Mouse (Mus musculus): ENCODE data around the gene Map2k1. TPM values are rescaled to one million over a fixed set of nuclear protein-coding genes. Genes with fewer than 3 reads are reported as not detected.
"Not testable (repeated sequence)": the region's sequence is repeated elsewhere in the genome, so short reads cannot be mapped to it uniquely, and the experiment has no call there.

The Map2k1 gene
- total RNA-seq (2021): 100 to 1,000 TPM; 286 to 290 TPM

DNA sequence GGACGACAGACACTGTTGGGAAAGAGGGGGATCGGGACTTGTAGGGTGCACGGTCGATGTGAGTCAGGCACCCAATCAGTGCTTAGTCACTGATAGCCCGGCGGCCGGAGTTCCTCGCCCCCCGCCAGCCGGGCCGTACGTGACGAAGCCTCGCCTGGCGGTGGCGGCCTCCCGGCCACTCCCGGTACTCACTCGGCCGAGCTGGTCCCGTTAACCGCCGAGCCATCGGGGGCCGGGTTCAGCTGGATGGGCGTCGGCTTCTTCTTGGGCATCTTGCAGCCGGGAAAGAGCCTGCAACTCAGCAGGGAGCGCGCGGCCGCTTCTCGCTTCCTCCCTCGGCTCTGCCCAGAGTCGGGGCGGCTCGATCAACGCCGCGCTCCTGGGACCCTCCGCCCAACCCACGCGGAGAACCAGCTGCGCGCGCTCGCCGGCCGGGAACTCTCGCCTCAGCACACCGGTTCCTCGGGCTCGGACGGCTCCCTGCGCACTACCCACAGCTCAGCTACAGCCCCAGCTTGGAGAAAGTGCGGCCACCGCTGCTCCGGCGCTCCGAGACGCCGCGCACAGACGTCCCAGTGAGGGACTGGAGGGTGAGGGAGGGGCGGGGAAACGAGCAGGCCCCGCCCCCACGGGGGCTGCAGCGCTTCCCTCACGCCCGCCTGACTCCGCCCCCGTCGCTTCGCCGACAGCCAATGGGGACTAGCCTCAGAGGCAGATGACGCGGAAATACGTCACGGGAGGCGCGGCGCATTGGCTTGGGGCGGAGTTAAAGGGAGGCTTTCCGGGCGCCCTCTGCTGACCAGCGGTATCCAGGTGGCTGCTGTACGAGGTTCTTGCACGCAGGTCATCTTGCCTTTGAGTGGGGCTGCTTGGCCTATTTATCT, at the start of gene Map2k1:
Gene Map2k1, minus strand, starts transcription at position 611 of the 884 bp plus-strand sequence.
- peak; percentile 99 to 100 for DNase-seq (ENCODE audit: low spot score in 2 of 2)
- intact Hi-C loops (cut with DNase I): loop anchor here (1.0 to 2.0 kb wide), 2 partner anchors 30 to 74 kb away; partner anchors contain the start of gene Snapc5

DNA sequence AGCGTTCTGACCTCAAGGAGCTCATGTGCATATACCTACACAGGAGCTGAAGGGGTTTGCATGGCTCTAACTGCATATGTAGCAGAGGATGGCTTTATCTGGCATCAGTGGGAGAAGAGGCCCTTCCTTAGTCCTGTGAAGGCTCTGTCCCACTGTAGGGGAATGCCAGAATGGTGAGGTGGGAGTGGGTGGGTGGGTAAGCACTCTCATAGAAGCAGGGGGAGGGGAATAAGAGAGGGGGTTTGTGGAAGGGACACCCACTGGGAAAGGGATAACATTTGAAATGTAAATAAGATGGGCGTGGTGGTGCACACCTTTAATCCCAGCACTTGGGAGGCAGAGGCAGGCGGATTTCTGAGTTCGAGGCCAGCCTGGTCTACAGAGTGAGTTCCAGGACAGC, 49.7 kb upstream of the Map2k1 start:
- intact Hi-C loops (cut with DNase I); DNase-seq (ENCODE audit: low spot score in 2 of 2): not testable (repeated sequence)

DNA sequence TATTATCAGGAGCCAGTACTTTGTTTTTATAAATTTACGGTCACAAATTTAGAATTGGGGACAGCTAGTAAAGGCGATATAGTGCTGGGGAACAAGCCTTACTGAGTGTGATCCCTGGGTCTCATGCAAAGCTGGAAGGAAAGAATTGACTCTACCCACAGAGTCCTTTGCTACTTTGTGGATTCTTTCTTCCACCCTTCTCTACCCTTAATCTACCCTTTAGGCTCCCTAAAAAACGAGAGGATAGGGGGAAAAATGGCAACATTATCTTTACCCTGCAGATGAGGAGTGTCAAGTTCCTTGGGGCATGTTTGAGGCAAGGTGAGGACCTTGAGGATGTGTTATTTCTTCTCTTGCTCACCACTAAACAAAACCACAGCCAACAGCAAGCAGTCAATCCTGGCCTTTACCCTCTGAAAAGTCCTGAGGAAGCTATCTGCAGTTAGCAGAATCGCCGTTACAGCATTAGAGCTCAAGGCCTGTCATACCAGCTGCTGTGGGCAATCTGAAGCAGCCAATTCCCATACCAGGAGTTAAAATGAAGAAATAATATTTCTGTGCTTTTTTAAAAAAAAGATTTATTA, 29.1 kb upstream of the Map2k1 start:
- DNase-seq (ENCODE audit: low spot score in 2 of 2): no peak
- intact Hi-C loops (cut with DNase I): loop anchor here (5.0 kb wide), 1 partner anchor 680 kb away; the partner anchor contains the start of gene Ints14

DNA sequence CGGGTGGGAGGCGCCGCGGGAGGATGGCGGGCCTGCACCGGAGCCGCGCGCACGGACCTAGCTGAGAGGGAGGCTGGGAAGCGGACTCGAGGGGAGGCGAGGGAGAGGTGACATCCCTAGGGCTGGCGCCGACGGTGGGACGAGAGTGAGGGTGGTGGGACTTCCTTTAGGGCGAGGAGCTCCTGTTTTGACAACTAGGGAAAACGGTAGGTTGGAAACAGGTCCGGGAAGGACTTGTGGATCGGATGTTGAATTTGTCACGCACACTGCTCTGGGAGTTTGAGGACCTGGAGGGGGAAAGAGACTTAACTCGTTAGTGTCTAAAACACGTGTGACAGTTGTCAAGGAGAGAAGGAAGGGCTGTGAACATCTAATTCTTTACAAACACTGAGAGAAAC, 28.3 kb upstream of the Map2k1 start:
- DNase-seq (ENCODE audit: low spot score in 2 of 2): no peak
- intact Hi-C loops (cut with DNase I): loop anchor here (5.0 kb wide), 1 partner anchor 681 kb away; the partner anchor contains the start of gene Ints14

DNA sequence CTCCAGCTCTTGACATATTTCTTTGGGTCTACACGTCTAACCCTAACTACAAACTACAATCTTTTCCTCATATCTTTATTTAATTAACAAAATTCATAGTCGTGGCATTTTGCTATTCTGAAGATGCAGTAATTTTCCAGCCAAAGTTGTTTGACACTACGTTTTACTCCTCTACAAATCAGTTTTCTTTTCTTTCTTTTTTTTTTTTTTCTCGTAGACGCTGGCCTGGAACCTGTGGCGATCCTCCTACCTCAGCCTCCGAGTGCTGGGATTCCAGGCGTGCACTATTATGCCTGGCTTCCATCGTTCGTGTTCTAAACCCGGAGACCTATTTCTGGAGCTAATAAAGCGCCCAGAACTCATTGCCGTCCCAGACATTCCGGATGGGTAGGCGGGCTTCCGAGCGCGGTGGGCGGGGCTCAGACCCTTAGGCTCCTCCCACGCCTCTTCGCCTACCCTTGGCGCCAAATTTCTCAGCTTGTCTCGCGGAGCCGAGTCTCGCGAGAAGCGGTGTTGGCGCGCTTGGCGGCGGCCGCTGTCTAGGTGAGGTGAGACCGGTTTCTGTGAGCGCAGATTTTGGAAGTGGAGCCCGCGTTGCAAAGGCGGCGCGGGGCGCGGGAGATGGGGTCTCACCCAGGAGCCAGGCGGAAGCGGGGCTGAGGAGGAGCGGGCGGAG, 27.8 kb upstream of the Map2k1 start, which contains the start of gene Tipin:
Gene Tipin, plus strand, starts transcription at position 477 of the 676 bp plus-strand sequence.
- intact Hi-C loops (cut with DNase I): loop anchor here (5.0 kb wide), 1 partner anchor 681 kb away; the partner anchor contains the start of gene Ints14
- peak; percentile 93 to 95 for DNase-seq (ENCODE audit: low spot score in 2 of 2)

DNA sequence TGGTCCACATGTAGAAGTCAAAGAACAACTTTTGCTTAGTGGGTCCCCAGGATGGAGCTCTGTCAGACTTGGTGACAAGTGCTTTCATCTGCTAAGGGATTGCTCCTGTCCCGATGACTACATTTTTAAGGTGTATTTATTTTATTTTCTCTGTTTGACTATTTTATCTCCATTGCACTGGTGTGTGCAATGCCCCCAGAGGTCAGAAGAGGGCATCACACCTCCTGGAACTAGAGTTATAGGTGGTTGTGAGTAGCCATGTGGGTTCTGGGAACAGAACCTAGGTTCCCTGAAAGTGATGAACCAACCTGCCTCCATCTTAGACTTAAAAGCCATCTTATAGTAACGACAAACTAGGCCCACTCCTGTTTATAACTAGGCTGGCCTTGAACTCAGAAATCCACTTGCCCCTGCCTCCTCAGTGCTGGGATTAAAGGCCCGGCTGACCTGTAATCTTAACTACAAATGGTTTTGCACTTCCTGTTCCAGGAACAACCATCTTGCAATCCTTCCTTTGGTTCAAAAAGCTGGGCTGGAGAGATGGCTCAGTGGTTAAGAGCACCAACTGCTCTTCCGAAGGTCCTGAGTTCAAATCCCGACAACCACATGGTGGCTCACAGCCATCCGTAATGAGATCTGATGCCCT, 25.4 kb upstream of the Map2k1 start:
- intact Hi-C loops (cut with DNase I): no loop called here
- DNase-seq (ENCODE audit: low spot score in 2 of 2): no peak

DNA sequence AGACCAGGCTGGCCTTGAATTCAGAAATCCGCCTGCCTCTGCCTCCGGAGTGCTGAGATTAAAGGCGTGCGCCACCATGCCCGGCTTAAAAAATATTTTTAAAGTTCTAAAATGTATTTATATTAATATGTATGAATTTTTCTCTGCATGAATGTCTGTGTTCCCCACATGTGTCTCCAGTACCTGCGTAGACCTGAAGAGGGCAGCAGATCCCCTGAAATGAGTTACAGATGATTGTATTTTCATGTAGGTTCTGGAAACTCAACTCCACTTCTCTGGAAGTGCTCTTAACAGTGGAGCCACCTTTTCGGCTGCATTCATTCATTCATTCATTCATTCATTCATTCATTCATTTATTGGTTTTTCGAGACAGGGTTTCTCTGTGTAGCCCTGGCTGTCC, 24.3 kb upstream of the Map2k1 start:
- intact Hi-C loops (cut with DNase I): no loop called here
- peak; percentile 47 to 61 for DNase-seq (ENCODE audit: low spot score in 2 of 2)

DNA sequence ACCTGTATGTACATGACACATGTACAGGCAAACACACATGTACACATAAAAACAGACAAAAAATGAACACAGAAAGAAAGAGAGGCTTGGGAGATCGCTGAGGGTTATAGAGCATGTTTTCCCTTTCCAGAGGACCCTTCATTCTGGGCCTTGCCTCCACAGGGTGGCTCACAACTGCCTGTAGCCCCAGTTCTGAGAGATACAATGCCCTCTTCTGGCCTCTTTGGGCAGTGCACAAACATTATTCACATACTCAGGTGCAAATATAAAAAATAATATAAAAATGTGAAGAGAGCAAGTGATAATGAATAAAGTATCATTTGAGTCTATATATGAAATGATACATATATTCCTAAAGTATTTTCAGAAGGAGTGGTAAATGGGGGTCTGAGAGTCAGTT, 21.5 kb upstream of the Map2k1 start:
- DNase-seq (ENCODE audit: low spot score in 2 of 2): no peak
- intact Hi-C loops (cut with DNase I): loop anchor here (5.0 kb wide), 1 partner anchor 98 kb away; the partner anchor contains the start of gene Snapc5

DNA sequence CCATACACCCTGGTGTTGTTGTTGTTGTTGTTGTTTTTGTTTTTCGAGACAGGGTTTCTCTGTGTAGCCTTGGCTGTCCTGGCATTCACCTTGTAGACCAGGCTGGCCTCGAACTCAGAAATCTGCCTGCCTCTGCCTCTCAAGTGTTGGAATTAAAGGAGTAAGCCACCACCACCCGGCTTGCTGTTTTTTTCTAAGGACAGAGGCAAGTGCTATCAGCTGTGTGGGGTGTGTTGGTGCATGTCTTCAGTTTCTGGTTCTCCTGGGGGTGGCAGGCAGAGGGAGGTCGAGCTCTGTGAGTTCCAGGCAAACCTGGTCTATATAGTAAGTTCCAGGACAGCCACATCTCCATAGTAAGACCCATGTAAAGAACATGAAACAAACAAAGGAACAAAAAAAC, 20.9 kb upstream of the Map2k1 start:
- DNase-seq (ENCODE audit: low spot score in 2 of 2): no peak
- intact Hi-C loops (cut with DNase I): loop anchor here (5.0 kb wide), 1 partner anchor 97 kb away; the partner anchor contains the start of gene Snapc5

DNA sequence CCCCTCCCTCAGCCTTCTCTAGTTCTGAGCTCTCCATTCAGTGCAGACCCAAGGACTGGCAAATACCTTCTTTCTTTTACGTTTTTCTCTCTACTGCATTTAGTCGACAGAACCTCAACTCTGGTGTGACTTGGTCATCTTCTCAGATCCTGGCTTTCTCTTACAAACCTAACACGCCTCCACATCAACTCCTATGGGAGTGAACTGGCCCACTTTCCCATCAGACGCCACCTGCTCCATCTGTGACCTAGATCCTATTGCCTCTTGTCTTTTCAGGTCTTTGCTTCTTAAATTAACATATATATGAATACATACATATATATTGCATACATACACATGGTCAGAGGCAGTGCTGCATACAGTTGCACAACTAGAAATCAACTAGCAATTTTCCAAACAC, 20.3 kb upstream of the Map2k1 start:
- intact Hi-C loops (cut with DNase I): loop anchor here (2.0 to 5.0 kb wide), 2 partner anchors 96 to 135 kb away; partner anchors contain the start of gene Snapc5
- peak in 1 of 2 experiments; percentile 80 for DNase-seq (ENCODE audit: low spot score in 2 of 2)

DNA sequence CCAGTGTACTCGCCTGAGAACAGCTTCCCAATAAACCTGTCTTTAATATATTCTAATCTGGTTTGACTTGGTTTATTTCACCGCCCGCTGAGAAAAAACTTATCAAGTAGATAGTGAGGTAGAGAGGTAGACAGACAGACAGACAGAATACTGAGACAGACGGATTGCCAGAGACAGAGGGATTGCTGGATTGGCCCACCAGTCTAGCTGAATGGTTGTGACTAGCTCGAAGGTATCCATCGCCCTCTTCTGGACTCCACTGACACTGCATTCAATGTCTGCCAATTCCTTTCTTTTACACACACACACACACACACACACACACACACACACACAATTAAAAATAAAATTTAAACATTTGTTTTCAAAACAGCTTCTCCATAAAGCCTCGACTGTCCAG, 19.2 kb upstream of the Map2k1 start:
- DNase-seq (ENCODE audit: low spot score in 2 of 2): peak; percentile 61 to 76
- intact Hi-C loops (cut with DNase I): loop anchor here (2.0 to 5.0 kb wide), 2 partner anchors 95 to 134 kb away; partner anchors contain the start of gene Snapc5

DNA sequence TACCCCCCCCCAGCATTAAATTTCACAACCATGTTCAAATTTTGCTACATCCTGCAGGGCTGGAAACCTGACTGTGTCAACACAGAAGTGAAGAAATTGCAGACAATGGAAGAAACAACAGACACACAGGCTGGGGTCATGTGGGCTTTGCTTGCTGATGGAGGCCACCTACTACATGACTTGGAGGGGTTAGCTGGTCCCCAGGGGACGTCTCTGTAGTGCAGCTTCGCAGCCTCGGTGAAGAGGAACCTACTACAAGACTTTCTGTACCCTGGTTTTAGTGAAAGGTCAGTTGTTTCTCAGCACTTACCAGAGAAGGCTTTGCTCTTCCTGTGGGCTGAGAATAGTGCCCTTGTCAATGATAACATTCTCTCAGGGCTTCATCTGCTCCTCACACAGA, 17.8 kb upstream of the Map2k1 start:
- intact Hi-C loops (cut with DNase I): loop anchor here (5.0 kb wide), 1 partner anchor 94 kb away; the partner anchor contains the start of gene Snapc5
- no peak for DNase-seq (ENCODE audit: low spot score in 2 of 2)

DNA sequence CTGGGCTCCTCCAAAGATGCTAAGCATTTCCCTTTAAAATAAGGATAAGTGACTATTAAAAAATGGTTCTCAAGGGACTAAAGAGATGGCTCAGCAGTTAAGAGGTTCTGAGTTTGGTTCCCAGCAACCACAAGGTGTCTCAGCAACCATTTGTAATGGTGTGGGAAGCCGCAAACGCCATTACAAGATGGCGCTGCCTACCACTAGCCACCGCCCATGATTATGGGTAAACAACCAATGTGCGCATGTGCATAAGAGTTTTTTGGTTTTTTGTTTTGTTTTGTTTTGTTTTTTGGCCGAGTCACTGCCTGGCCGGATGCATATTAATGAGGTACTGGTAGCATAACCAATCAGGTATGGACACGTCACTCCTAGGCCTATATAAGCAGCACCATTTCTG, 15.4 kb upstream of the Map2k1 start:
- intact Hi-C loops (cut with DNase I); DNase-seq (ENCODE audit: low spot score in 2 of 2): not testable (repeated sequence)

DNA sequence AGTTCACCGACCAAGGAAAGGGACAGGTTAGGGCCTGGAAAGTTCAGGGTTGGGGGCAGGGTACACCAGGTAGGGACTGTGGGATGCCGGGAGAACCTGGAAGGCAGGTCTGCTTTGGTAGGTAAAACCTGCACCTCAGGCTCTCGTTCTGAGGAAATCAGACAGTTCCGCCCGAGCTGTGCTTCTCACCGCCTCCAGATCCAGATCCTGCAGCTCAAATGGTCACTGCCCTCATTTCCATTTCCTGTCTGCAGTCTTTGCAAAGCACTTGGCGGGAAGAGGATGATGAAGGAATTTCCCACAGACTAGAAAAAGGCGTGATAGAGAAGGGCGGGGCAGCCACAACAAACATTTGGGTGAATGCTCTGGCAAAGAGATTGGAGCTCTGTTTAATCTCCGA, 14.8 kb upstream of the Map2k1 start:
- DNase-seq (ENCODE audit: low spot score in 2 of 2): peak in 1 of 2 experiments; percentile 24
- intact Hi-C loops (cut with DNase I): no loop called here

DNA sequence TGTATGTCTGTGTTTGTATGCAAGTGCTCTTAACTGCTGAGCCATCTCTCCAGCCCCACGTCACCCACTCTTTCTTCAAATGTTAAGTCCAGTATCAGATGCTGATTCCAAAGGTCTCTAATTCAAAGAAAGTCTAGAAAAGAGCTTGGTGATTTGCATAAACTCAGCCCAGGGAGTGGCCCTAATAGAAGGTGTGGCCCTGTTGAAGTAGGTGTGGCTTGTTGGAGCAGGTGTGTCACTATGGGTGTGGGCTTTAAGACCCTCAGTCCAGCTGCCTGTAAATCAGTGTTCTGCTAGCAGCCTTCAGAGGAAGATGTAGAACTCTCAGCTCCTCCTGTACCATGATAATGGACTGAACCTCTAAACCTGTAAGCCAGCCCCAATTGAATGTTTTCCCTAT, 13.8 kb upstream of the Map2k1 start:
- intact Hi-C loops (cut with DNase I): no loop called here
- DNase-seq (ENCODE audit: low spot score in 2 of 2): no peak

DNA sequence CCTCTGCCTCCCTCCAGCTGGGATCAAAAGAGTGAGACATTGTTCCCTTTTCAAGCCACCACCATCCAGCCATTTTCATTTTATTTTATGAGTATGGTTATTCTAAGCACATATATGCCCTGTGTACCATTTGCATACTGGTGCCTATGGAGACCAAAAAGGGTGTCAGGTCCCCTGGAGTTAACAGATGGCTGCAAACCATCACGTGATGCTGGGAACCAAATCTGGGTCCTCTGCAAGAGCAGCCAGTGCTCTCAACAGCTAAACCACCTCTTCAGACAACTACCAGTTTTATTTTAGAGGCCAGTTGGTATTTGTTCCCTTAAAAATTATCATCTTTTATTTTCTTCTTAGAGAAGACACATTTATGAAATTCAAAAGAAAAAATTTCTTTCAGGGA, 11.4 kb upstream of the Map2k1 start:
- peak in 1 of 2 experiments; percentile 80 for DNase-seq (ENCODE audit: low spot score in 2 of 2)
- intact Hi-C loops (cut with DNase I): no loop called here

DNA sequence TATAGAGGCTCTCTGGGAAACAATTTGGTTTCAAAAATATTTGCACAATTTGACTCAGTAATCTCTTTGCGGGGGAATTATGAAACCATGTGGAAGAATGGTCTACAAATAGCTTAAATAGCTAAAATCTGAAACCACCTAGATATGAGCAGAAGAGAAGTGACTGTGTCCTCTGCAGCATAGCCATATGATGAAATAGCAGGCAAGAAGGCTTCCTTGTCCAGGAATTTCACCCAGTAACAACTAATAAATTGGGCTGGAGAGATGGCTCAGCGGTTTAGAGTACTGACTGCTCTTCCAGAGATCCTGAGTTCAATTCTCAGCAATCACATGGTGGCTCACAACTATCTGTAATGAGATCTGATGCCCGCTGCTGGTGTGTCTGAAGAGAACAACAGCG, 7.6 kb upstream of the Map2k1 start:
- peak in 1 of 2 experiments; percentile 37 for DNase-seq (ENCODE audit: low spot score in 2 of 2)
- intact Hi-C loops (cut with DNase I): no loop called here

DNA sequence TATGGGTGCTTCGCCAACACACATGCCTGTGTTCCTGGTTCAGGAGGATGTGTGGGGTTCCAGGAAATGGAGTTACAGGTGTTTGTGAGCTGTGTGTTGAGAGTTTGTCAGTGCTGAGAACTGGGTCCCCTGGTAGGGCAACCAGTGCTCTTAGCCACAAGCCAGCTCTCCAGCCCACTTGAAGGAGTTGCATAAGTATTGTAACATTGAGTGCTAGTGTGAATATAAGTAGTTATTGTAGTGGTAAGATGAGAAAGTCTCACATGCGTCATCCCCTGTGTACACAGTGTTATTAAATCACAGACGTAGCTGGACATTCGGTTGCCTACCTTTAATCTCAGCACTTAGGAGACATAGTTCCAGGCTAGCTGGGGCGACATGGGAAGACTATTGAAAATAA, 6.5 kb upstream of the Map2k1 start:
- no peak for DNase-seq (ENCODE audit: low spot score in 2 of 2)
- intact Hi-C loops (cut with DNase I): no loop called here

DNA sequence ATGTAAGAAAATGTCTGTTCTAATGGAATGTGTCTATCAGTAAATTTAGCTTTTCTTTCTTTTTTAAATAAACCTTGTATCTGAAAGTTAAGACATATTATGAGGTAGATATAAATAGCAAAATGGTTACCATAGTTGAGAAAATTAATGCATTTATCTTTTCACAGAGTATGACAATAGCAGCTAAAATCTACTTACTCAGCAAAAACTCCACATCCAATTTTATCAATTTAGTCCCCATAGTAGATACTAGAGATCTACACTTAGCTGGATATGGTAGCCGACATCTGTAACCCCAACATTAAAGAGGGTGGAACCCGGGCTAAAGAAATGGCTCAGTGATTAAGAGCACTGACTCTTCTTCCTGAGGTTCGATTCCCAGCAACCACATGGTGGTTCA, 2.8 kb upstream of the Map2k1 start:
- intact Hi-C loops (cut with DNase I): no loop called here
- DNase-seq (ENCODE audit: low spot score in 2 of 2): no peak

All from left cerebral cortex, postnatal 25 days (tissue).